Mouse (Mus musculus): ENCODE results near the gene Ugt1a6b. TPM values are rescaled to one million over a fixed set of nuclear protein-coding genes. Genes with fewer than 3 reads are reported as not detected.

Gene Ugt1a6b
- polyA plus RNA-seq, 1 experiment from 2014 or later = 0.20 TPM

- H3K9ac ChIP-seq (replicated peaks) = no peak overlapping the region
- no peaks in the 10 kb centered on the region for H3K36me3 ChIP-seq
- no peak overlapping the region for H3K4me3 ChIP-seq (replicated peaks)
- H3K9me3 ChIP-seq = peaks cover 100% of the 10 kb centered on the region
- H3K4me2 ChIP-seq (replicated peaks) = no peak overlapping the region
- no peaks in the 10 kb centered on the region for H3K27me3 ChIP-seq
- no peaks in the 10 kb centered on the region for H3K4me1 ChIP-seq (replicated peaks)
- ATAC-seq = no peak
- 76% methylated on average over 6 of the region's 6 CpGs for WGBS
- H3K27ac ChIP-seq = no peak overlapping the region
These were observed 128.1 kb downstream of the Ugt1a6b start for GRCm38 (mm10) chr1:88230981-88231802.

GRCm38 (mm10) chr1:88231803-88232499 lies 128.9 kb downstream of the Ugt1a6b start:
- H3K9ac ChIP-seq (replicated peaks) = no peak overlapping the region
- no peak overlapping the region for H3K4me2 ChIP-seq (replicated peaks)
- no peaks in the 10 kb centered on the region for H3K27me3 ChIP-seq
- no peaks in the 10 kb centered on the region for H3K36me3 ChIP-seq
- H3K4me1 ChIP-seq (replicated peaks) = no peaks in the 10 kb centered on the region
- no peak for ATAC-seq
- WGBS = 69% methylated on average over 7 of the region's 7 CpGs
- H3K27ac ChIP-seq = no peak overlapping the region
- H3K4me3 ChIP-seq (replicated peaks) = no peak overlapping the region
- H3K9me3 ChIP-seq = peaks cover 97% of the 10 kb centered on the region

GRCm38 (mm10) chr1:88232664-88233380 lies 129.8 kb downstream of the Ugt1a6b start:
- no peaks in the 10 kb centered on the region for H3K27me3 ChIP-seq
- H3K27ac ChIP-seq = no peak overlapping the region
- no peak for ATAC-seq
- WGBS = 60% methylated on average over 3 of the region's 3 CpGs
- no peaks in the 10 kb centered on the region for H3K36me3 ChIP-seq
- no peak overlapping the region for H3K9ac ChIP-seq (replicated peaks)
- no peaks in the 10 kb centered on the region for H3K4me1 ChIP-seq (replicated peaks)
- peaks cover 97% of the 10 kb centered on the region for H3K9me3 ChIP-seq
- no peak overlapping the region for H3K4me2 ChIP-seq (replicated peaks)
- no peak overlapping the region for H3K4me3 ChIP-seq (replicated peaks)

- WGBS = 68% methylated on average over 14 of the region's 14 CpGs
- Histone ChIP-seq H3K4me1 (replicated peaks) (no peaks in the 10 kb centered on the region), H3K27me3 (no peaks in the 10 kb centered on the region), H3K9ac (replicated peaks) (no peak overlapping the region), H3K4me2 (replicated peaks) (no peak overlapping the region), H3K4me3 (replicated peaks) (no peak overlapping the region), H3K9me3 (peaks cover 97% of the 10 kb centered on the region), H3K27ac (no peak overlapping the region), H3K36me3 (no peaks in the 10 kb centered on the region)
- no peak for ATAC-seq
These were observed 130.6 kb downstream of the Ugt1a6b start for GRCm38 (mm10) chr1:88233421-88234247.

- Histone ChIP-seq H3K36me3 (no peaks in the 10 kb centered on the region), H3K4me2 (replicated peaks) (no peak overlapping the region), H3K4me3 (replicated peaks) (no peak overlapping the region), H3K27ac (no peak overlapping the region), H3K4me1 (replicated peaks) (no peaks in the 10 kb centered on the region), H3K27me3 (no peaks in the 10 kb centered on the region), H3K9me3 (peaks cover 97% of the 10 kb centered on the region), H3K9ac (replicated peaks) (no peak overlapping the region)
- no peak for ATAC-seq
- WGBS = 62% methylated on average over 4 of the region's 4 CpGs
These were observed 131.2 kb downstream of the Ugt1a6b start for GRCm38 (mm10) chr1:88234248-88234610.

GRCm38 (mm10) chr1:88234646-88235045 lies 131.6 kb downstream of the Ugt1a6b start:
- Histone ChIP-seq H3K9ac (replicated peaks) (no peak overlapping the region), H3K27ac (no peak overlapping the region), H3K4me3 (replicated peaks) (no peak overlapping the region), H3K9me3 (peaks cover 97% of the 10 kb centered on the region), H3K36me3 (no peaks in the 10 kb centered on the region), H3K27me3 (no peaks in the 10 kb centered on the region), H3K4me1 (replicated peaks) (no peaks in the 10 kb centered on the region), H3K4me2 (replicated peaks) (no peak overlapping the region)
- 43% methylated on average over 5 of the region's 5 CpGs for WGBS
- no peak for ATAC-seq

- H3K4me2 ChIP-seq (replicated peaks) = no peak overlapping the region
- no peak overlapping the region for H3K27ac ChIP-seq
- H3K4me1 ChIP-seq (replicated peaks) = no peaks in the 10 kb centered on the region
- H3K36me3 ChIP-seq = no peaks in the 10 kb centered on the region
- 65% methylated on average over 11 of the region's 11 CpGs for WGBS
- peak; percentile 31 for ATAC-seq
- H3K27me3 ChIP-seq = no peaks in the 10 kb centered on the region
- H3K4me3 ChIP-seq (replicated peaks) = no peak overlapping the region
- H3K9me3 ChIP-seq = peaks cover 97% of the 10 kb centered on the region
- H3K9ac ChIP-seq (replicated peaks) = no peak overlapping the region
These were observed 132.2 kb downstream of the Ugt1a6b start for GRCm38 (mm10) chr1:88235046-88235893.

GRCm38 (mm10) chr1:88235894-88236415 lies 132.9 kb downstream of the Ugt1a6b start:
- WGBS = 61% methylated on average over 4 of the region's 4 CpGs

GRCm38 (mm10) chr1:88237311-88237710 lies 134.3 kb downstream of the Ugt1a6b start:
- no peak overlapping the region for H3K4me2 ChIP-seq (replicated peaks)
- no peaks in the 10 kb centered on the region for H3K36me3 ChIP-seq
- no peak for ATAC-seq
- no peaks in the 10 kb centered on the region for H3K27me3 ChIP-seq
- 79% methylated on average over 5 of the region's 5 CpGs for WGBS
- H3K4me1 ChIP-seq (replicated peaks) = no peaks in the 10 kb centered on the region
- H3K9me3 ChIP-seq = peaks cover 95% of the 10 kb centered on the region
- no peak overlapping the region for H3K4me3 ChIP-seq (replicated peaks)
- H3K27ac ChIP-seq = no peak overlapping the region
- no peak overlapping the region for H3K9ac ChIP-seq (replicated peaks)

More at GRCm38 (mm10) chr1:88235894-88236415, 132.9 kb downstream of the Ugt1a6b start:
- ATAC-seq = no peak
- Histone ChIP-seq H3K9me3 (peaks cover 97% of the 10 kb centered on the region), H3K27me3 (no peaks in the 10 kb centered on the region), H3K4me3 (replicated peaks) (no peak overlapping the region), H3K4me2 (replicated peaks) (no peak overlapping the region), H3K9ac (replicated peaks) (no peak overlapping the region), H3K27ac (no peak overlapping the region), H3K36me3 (no peaks in the 10 kb centered on the region), H3K4me1 (replicated peaks) (no peaks in the 10 kb centered on the region)

GRCm38 (mm10) chr1:88238771-88239170 lies 135.7 kb downstream of the Ugt1a6b start:
- 0 out of 2 replicates have a peak, but pooled peaks have one; percentile 12 for ATAC-seq
- Histone ChIP-seq H3K27ac (no peak overlapping the region), H3K4me3 (replicated peaks) (no peak overlapping the region), H3K4me1 (replicated peaks) (no peaks in the 10 kb centered on the region), H3K9ac (replicated peaks) (no peak overlapping the region), H3K27me3 (no peaks in the 10 kb centered on the region), H3K36me3 (no peaks in the 10 kb centered on the region), H3K4me2 (replicated peaks) (no peak overlapping the region), H3K9me3 (peaks cover 94% of the 10 kb centered on the region)
- 77% methylated on average over 6 of the region's 6 CpGs for WGBS

- H3K27ac ChIP-seq = no peak overlapping the region
- no peaks in the 10 kb centered on the region for H3K4me1 ChIP-seq (replicated peaks)
- WGBS = 72% methylated on average over 5 of the region's 5 CpGs
- H3K9ac ChIP-seq (replicated peaks) = no peak overlapping the region
- no peaks in the 10 kb centered on the region for H3K36me3 ChIP-seq
- no peaks in the 10 kb centered on the region for H3K27me3 ChIP-seq
- no peak overlapping the region for H3K4me3 ChIP-seq (replicated peaks)
- ATAC-seq = no peak
- no peak overlapping the region for H3K4me2 ChIP-seq (replicated peaks)
- H3K9me3 ChIP-seq = peaks cover 94% of the 10 kb centered on the region
These were observed 137.0 kb downstream of the Ugt1a6b start for GRCm38 (mm10) chr1:88240072-88240471.
